Mouse (Mus musculus): ENCODE results near the gene Impdh1.
"Not testable (repeated sequence)": the region's sequence is repeated elsewhere in the genome, so short reads cannot be mapped to it uniquely, and the experiment has no call there.

The Impdh1 gene

DNA sequence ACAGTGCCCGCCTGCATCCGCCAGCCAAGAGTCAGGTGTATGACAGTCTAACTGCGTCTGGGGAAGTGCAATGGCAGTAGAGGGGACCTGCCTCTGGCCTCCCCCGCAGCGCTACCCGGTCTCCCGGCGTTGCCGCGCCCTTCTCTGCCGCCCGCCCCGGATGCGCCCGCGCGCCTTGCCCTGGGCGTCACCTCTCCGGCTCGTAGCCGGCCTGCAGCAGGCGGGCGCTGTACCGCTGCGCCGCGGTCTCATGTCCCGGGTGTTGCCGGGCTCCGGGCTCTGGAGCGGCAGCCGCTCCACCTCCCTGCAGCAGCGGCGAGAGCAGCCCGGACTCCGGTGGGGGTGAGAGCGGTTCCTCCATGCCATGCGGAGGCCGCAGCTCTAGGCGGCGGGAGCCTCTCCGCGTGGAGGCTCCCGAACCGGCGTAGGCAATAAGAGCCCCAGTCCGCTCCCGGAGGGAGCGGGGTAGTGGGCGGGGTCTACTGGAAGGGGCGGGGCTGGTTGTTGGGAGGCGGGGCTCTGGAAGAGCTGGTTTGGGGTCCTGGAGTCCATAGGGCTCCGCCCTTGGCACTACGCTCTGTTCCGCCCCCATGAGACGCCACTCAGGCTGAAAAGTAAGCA is at the start of gene Impdh1:
TSS of gene Impdh1 (minus strand) at position 484 of the 621 bp plus-strand sequence.
- DNase-seq: peak; percentile 60

DNA sequence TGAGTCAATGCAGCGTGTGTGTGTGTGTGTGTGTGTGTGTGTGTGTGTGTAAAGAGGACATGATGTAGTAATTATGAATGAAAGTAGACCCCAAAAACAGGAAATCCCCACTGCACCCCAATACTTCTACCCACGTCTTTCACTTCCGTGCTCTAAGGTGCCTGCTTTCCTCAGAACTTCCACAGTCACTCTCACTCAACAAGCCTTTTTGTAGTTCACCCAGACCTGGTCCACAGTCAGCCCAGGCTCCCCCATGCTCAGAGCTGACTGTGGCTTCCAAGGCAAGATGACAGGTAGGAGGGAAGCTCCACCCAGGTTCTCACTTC is 48.3 kb upstream of the Impdh1 start:
- DNase-seq: no peak

DNA sequence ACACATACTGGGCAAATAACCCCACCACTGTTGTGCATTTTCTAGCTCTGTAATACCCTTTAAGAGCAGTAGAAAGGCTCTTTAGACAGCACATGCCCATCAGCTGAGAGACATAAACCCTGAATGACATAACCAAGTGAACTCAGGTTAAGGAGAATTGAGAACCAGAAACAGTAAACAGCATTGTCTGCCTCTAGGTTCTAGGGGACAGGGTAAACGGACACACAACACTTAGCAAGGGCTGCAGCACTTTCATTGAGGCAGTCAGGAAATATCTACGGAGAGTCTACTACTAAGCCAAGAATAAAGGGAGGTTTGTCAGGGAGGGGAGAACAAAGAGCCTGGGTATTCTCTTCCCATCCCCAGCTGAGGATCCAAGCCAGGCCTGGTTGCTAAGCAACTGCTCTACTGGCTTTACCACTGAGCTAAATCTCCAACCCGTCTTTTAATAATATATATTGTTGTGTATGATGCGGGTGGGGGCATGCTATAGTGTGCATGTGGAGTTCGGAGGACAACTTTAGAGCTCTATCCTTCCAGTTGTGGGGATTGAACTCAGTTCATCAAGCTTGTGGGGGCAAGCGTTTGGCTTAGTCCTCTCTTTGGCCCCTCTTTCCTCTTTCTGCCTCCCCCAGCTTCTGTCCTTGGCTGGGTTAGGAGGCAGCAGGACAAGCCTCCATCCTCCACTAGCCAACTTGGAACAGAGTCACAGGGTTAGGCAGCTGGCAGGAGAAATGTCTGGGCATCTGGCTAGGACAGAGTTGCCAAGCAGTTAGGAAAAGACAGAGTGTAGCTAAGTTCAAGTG is 47.7 kb upstream of the Impdh1 start:
- DNase-seq: no peak

DNA sequence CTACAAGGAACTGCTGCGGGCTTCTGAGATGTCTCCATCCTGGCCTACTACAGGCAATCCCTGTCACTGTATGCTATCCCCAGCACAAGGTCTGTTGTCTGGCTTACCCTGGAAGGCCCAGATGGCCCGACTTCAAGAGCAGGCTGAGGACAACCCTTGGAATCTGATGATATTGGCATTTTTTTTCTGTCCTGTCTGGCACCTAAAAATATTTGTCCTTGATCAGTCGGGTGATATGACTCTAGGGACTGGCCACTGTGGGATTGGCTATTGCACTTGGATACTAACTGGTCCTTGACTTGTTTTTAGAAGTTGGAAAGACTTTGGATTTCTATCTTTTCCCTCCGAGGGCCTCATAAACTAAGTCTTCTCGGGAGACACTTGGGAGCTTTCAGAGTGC is 45.7 kb upstream of the Impdh1 start:
- no peak for DNase-seq

DNA sequence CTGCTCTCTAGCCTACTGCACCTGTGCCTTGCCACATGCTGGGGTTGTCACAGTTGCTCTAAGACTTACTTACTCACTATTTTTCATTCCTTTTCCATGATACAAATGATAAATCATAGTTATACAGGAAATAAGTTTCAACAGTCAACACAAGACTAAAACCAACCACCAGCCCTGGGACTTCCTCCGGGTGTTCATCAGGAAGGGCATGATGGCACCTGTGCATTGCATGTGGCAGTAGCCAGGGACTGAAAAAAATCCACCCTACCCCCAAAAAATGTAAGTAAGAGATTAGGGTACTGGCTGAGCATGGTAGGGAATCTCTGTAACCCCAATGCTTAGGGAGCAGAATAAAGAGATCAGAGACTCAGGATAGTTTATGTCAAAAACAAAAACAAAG is 43.3 kb upstream of the Impdh1 start:
- DNase-seq: no peak

GRCm38 (mm10) chr6:29247072-29247471 is 30.9 kb upstream of the Impdh1 start:
- no peak for DNase-seq

DNA sequence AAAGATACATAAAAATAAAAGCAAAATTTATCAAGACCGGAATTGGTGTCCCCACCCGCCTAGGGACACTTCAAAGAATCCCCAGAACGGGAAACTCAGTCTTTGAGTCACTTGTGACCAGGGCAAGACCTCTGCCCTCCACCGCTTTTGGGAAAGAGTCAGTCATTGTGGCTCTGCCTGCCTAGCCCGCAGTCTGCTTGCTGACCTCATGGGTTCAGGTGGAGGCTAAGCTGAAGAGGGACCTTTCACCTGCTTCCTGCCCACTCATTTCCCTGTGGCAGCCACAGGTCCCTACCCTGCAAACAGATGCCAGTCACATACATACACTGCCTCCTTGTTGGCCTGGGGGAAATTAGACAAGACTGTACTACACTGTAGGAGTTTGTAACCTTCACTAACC is 30.4 kb upstream of the Impdh1 start:
- no peak for DNase-seq

DNA sequence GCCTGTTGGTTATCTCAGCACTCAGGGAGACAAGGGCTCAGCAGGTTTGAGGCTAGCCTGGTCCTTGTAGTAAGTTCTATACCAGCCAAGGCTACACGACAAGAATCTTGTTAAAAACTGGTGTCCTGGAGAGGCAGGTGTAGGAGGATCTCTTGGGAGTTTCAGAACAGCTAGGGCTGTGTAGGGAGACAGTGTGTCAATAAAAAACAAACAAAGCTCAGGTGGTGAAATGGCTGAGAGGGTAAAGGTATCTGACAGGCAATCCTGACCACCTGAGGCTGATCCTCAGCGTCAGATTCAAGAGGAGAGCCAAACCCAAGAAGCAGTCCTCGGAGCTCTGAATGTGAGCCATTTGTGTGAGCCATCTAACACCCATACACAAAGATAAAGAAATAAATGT is 30.0 kb upstream of the Impdh1 start:
- DNase-seq: no peak

DNA sequence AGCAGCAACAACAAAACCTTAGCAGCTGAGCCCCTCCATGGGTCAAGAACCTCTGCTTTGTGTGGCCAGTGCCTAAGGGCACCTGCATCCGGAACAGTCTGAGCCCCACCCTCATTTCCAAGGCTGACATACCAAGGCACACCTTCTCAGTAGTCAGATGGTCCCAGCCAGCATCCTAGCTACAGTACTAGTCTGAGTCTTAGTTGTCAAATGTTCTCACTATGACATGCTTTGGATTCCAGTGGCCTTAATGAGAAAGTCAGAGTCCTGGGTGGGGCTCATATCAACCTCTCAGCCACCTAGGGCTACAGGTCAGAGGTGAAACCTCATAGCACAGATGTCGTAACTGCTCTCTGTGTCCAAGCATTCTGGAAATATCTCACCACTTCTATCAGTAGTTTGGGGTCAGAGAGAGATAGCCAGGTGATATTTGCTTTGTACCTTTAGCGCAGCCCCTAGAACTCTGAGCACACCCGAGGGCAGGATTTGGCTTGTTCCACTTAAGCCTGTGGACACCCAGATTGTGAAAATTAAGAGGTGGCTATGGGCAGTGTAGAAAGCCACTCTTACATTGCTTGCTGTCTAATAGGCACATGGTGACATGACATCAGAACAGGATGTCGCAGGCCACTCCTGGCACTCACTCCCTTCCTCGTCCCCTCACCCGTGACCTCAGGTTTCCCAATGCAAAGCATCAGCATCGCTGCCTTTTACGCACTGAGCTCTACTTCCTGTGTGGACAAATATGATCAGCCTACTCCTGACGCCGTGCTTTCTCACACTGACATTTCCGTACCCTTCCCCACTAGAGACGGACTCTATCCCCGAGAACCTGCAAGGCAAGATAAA is 29.3 kb upstream of the Impdh1 start:
- no peak for DNase-seq

GRCm38 (mm10) chr6:29242265-29242664 is 26.1 kb upstream of the Impdh1 start:
- DNase-seq: no peak

- no peak for DNase-seq
Observed at GRCm38 (mm10) chr6:29241697-29242096, 25.5 kb upstream of the Impdh1 start.

DNA sequence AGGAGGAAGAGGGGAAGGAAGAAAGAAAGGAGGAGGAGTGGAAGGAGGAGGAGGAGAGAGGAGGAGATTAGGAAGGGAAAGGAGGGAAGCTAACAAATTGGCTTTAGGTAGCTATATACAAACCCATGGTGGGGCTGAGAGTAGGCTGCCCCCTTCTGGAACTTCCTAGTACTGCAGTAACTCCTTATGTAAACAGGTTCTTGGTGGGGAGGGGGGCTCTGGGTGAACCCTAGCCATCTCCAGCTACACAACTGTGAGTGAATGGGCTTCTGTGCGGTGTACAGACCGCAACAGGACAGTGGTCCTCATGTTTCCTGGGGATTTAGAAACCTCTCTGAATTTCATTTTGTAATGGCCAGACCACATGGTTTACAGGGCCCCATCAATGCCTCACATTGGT is 24.6 kb upstream of the Impdh1 start:
- DNase-seq: peak; percentile 36

DNA sequence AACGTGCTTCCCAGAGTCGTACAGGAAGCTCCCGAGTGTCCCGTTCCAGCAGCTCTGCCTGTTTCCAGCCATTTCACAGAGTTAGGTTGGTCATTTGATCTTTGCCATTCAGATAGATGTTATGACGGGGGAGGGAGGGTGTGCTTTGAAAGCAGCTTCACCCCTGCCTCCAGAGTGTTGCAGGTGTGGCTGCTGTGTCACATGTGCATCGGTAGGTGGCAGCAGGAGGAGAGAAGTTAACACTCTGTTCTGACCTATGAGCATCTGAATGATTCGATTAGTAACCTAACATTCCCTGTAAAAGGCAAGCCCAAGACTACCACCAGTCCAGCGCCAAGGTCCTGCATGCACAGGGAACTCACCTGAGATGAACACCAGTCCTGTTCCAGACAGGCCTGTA is 18.1 kb upstream of the Impdh1 start:
- DNase-seq: no peak

- DNase-seq: no peak
Observed at GRCm38 (mm10) chr6:29233710-29234109, 17.5 kb upstream of the Impdh1 start.

GRCm38 (mm10) chr6:29232321-29232720 is 16.2 kb upstream of the Impdh1 start:
- no peak for DNase-seq

DNA sequence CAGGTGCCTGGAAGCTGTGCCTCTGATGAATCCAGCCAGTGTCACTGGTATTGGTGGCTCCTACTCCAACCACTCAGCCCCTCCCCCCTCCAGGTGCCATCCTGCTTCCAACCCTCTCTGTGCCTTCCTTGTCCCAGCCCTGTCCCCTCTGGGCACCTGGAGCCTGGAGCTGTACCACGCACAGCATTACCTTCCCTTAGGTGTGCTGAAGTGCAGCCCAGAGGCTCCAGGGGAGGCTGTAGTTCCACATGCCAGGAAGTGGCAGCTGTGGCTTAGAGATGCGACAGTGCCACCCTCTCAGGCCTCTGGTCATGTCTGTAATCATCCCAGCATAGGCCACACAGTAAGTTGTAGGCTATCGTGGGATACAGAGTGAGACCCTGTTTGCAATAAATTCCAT is 15.6 kb upstream of the Impdh1 start:
- no peak for DNase-seq

GRCm38 (mm10) chr6:29230386-29230785 is 14.2 kb upstream of the Impdh1 start:
- no peak for DNase-seq

- no peak for DNase-seq
Observed at GRCm38 (mm10) chr6:29229265-29229913, 13.2 kb upstream of the Impdh1 start.

DNA sequence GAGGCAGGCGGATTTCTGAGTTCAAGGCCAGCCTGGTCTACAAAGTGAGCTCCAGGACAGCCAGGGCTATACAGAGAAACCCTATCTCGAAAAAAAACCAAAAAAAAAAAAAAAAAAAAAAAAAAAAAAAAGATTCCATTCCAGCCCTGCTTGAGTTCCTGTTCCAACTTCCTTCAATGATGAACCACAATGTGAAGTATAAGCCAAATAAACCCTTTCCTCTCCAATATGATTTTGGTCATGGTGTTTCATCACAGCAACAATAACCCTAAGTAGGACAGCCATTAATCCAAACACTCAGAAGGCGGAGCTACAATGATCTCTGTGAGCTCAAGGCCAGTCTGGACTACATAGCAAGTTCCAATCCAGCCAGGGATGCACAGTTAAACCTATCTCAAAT is 1.6 kb upstream of the Impdh1 start:
- DNase-seq: not testable (repeated sequence)

DNA sequence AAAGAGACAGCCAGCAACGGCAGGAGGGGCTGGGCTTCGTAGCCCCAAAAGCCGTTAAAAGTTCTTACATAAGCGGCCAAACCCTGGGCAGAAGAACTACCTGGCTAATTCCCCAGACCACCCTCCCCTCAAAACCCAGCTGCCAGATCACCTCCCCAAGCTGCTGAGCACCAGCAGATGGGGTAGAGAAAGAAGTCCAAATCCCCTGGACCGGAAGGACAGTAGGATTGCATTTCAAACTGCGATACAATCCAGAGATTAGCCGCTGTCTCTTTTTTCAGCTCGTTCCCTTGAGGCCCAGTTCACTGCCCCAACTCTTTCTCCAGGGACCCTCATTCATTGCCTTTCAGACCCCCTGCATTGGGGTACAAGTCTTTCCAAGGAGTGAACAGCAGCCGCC is 983 bp downstream of the Impdh1 start:
- no peak for DNase-seq

DNA sequence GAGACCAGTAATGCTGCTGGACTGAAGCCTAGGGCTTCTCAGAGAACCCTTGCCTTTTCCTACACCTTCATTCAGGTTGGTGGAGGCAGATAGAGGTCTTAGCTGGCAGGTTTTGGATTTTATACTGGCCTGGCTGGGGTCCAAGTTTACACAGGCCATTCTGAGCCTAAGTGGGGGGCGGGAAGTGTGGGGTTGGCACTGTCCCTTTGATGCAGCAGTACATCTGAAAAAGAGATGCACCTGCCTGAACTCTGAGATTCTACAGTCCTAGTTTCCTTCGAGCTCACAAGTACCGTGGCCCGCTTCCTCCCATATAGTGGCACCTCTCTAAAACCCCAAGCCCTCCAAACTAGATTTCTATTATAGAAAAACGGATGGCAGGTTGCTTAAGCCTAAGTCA is 1.4 kb downstream of the Impdh1 start:
- DNase-seq: no peak

GRCm38 (mm10) chr6:29214245-29214644 is 1.9 kb downstream of the Impdh1 start:
- no peak for DNase-seq

DNA sequence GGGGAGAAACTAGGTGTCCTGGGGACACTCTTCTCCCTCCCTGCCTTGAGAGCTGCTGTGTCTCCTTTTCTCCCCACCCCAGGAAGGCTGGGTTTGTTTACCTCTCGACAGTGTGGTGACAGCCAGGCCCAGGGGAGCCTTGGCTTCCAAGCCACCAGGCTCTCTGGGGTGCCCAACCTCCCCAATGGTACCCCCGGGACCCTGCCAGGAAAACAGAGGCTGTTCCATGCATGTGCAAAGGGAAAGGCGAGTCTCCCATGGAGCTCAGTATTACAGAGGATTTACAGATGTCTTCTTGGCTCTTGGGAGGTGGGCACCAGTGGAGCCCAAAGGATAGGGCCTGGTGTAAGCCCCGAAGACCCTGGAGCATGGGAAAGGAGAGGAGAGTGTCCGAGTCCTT is 2.7 kb downstream of the Impdh1 start:
- no peak for DNase-seq

Data from cerebellum, adult 8-10 months (tissue).